Mouse (Mus musculus): ENCODE measurements around the gene Plch2. TPM values are rescaled to one million over a fixed set of nuclear protein-coding genes. Genes with fewer than 3 reads are reported as not detected.
A peak's percentile ranks its signal among the peaks of the same experiment; 100 is the strongest.

Gene Plch2
- polyA plus RNA-seq, 1 experiment from 2014 or later: 18.7 TPM

DNA sequence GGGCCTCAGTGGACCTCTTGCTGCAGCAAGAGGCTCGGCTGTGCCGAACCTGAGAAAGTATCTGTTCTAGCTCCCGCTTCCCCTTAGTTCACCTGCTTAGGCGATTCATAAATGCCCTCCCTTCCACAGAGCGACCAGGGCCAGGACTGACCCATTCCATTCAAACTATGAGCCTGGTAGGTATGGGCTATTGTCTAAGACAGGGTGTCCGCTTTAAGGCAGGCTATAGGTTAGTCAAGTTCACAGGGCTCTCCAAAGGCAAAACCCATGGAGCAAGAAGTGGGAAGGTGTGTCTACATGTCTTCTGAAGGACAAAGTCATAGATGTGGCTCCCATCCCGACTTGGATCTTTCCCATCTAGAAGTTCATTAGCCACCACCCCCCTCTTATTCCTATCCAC, 93.9 kb downstream of the Plch2 start:
- Histone ChIP-seq H3K36me3 (no peaks in the 10 kb centered on the region), H3K4me3 (replicated peaks) (peak overlapping the region; percentile 86), H3K4me2 (peak overlapping the region; percentile 89), H3K9me3 (replicated peaks) (no peaks in the 10 kb centered on the region), H3K27ac (replicated peaks) (peak overlapping the region; percentile 91), H3K27me3 (replicated peaks) (peaks cover 13% of the 10 kb centered on the region), H3K4me1 (peaks cover 83% of the 10 kb centered on the region), H3K9ac (replicated peaks) (peak overlapping the region; percentile 80; the same call in 1 of the 2 replicates)
- 35% methylated on average over 7 of the region's 7 CpGs for WGBS
- no peak for ATAC-seq (ENCODE audit: low FRiP score)

DNA sequence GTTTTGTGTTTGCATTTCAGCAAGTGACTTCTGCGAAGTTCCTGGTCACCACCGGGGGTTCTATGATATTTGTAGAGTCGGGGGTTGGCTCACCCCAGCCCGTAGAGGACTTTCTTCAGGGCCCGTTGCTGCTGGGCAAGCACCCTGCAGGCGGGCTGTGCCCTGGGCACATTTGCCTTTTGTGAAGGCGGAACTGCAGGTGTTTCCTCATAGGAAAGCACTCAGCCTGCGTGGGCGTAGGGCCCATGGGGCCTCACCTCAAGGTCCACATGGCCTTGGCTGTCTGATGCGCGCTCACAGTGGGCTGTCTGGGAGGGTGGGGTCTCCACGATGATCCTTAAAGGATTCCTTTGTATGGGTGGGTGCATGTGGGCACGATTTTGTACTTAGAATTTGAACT, 94.7 kb downstream of the Plch2 start:
- Histone ChIP-seq H3K27me3 (replicated peaks) (peaks cover 16% of the 10 kb centered on the region), H3K4me2 (peak overlapping the region; percentile 89), H3K9me3 (replicated peaks) (no peaks in the 10 kb centered on the region), H3K4me3 (replicated peaks) (peak overlapping the region; percentile 86), H3K9ac (replicated peaks) (peak overlapping the region; percentile 80), H3K4me1 (peaks cover 91% of the 10 kb centered on the region), H3K27ac (replicated peaks) (peak overlapping the region; percentile 91), H3K36me3 (no peaks in the 10 kb centered on the region)
- ATAC-seq (ENCODE audit: low FRiP score): no peak
- 4% methylated on average over 13 of the region's 13 CpGs for WGBS

DNA sequence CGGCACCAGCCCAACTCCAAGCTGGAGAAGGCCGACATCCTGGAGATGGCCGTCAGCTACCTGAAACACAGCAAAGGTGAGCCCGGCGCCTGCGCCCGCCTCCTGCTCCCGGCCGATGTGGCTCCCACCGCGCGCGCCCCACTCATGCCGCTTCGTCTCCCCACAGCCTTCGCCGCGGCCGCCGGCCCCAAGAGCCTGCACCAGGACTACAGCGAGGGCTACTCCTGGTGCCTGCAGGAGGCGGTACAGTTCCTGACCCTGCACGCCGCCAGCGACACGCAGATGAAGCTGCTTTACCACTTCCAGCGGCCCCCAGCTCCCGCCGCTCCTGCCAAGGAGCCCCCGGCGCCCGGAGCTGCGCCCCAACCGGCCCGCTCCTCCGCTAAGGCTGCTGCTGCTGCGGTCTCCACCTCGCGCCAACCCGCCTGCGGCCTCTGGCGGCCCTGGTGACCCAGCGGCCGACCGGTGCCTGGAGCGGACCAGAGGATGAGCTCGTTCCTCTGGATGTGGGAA, 95.3 kb downstream of the Plch2 start:
- H3K9ac ChIP-seq (replicated peaks): peak overlapping the region; percentile 80
- peaks cover 85% of the 10 kb centered on the region for H3K4me1 ChIP-seq
- H3K4me3 ChIP-seq (replicated peaks): peak overlapping the region; percentile 86
- H3K36me3 ChIP-seq: no peaks in the 10 kb centered on the region
- H3K27me3 ChIP-seq (replicated peaks): peaks cover 16% of the 10 kb centered on the region
- peak overlapping the region; percentile 91 for H3K27ac ChIP-seq (replicated peaks)
- no peak for ATAC-seq (ENCODE audit: low FRiP score)
- H3K4me2 ChIP-seq: peak overlapping the region; percentile 89
- H3K9me3 ChIP-seq (replicated peaks): no peaks in the 10 kb centered on the region
- WGBS: under 1% methylated on average over 47 of the region's 47 CpGs

DNA sequence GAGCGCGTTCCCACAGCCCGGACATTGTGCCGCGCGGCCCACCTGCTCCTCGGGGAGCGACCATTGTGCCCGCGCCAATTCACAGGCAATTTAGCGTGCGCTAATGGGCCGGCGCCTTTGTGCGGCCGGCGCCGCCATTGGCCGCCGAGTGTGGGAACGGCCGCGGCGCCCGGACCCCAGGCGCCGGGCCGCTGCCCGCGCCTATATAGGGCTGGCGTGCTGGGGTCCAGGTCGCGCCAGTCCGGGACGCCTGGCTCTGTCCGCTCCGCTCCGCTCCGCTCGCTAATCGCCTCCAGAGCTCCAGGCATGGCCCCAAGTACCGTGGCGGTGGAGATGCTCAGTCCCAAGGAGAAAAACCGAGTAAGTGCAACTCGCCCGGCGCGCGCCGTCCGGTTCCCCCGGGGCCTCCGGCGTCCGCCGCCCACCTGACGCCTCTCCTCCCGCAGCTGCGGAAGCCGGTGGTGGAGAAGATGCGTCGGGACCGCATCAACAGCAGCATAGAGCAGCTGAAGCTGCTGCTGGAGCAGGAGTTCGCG, 95.8 kb downstream of the Plch2 start, which contains the start of gene Hes5:
Hes5 (plus strand) TSS at position 234 of the 536 bp plus-strand sequence.
- Histone ChIP-seq H3K27ac (replicated peaks) (peak within 1 kb of the TSS; percentile 91), H3K4me1 (peaks cover 79% of the 10 kb centered on the region), H3K9me3 (replicated peaks) (no peaks in the 10 kb centered on the region)

DNA sequence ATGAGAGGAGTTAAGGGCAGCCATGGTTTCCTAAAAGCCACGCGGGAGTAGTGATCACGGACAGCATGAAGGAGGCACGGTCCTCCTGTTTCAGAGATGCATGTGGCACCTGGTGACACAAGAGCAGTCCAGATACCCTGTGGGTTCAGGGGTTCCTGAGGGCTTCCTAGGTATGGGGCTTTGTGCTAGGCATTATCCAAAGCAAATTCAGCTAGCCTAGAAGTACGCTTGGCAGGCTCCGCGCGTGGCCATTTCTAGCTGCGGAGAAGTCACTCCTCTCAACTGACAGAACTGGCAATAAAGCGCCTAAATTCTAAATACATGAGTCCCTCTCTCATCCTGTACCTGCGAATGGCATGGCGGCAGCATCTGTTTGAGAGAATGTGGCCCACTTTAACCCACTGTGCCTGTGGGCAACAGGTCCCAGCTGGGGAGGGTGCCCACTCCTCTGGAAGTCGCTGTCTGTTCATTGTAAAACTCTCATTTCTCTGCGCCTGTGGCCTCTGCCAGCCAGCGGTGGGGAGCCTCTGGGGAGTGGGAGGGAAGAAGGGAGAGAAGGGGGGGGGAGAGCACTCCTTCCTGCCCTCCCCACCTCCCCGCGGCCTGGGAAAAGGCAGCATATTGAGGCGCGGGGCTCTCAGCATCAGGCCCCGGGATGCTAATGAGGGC, 96.4 kb downstream of the Plch2 start:
- Histone ChIP-seq H3K4me1 (peaks cover 73% of the 10 kb centered on the region), H3K9ac (replicated peaks) (peak overlapping the region; percentile 80), H3K27ac (replicated peaks) (peak overlapping the region; percentile 91), H3K4me2 (peak overlapping the region; percentile 89), H3K27me3 (replicated peaks) (peaks cover 16% of the 10 kb centered on the region), H3K9me3 (replicated peaks) (no peaks in the 10 kb centered on the region), H3K36me3 (no peaks in the 10 kb centered on the region), H3K4me3 (replicated peaks) (peak overlapping the region; percentile 86)
- no peak; the same call in 1 of the 2 replicates for ATAC-seq (ENCODE audit: low FRiP score)
- WGBS: 7% methylated on average over 20 of the region's 20 CpGs

More for the DNA sequence above, 95.8 kb downstream of the Plch2 start, which contains the start of gene Hes5:
- H3K4me2 ChIP-seq: peak within 1 kb of the TSS; percentile 89
- H3K4me3 ChIP-seq (replicated peaks): peak within 1 kb of the TSS; percentile 86
- under 1% methylated on average over 62 of the region's 65 CpGs for WGBS
- peak within 1 kb of the TSS; percentile 80 for H3K9ac ChIP-seq (replicated peaks)
- H3K27me3 ChIP-seq (replicated peaks): peaks cover 16% of the 10 kb centered on the region
- no peaks in the 10 kb centered on the region for H3K36me3 ChIP-seq
- ATAC-seq (ENCODE audit: low FRiP score): peak; percentile 52

GRCm38 (mm10) chr4:154958621-154959020, 98.0 kb downstream of the Plch2 start:
- H3K4me1 ChIP-seq: peaks cover 67% of the 10 kb centered on the region

GRCm38 (mm10) chr4:154958171-154958570, 98.4 kb downstream of the Plch2 start:
- Histone ChIP-seq H3K4me1 (peaks cover 64% of the 10 kb centered on the region), H3K27me3 (replicated peaks) (peaks cover 16% of the 10 kb centered on the region), H3K27ac (replicated peaks) (peak overlapping the region; percentile 18; the same call in 1 of the 2 replicates)

More at GRCm38 (mm10) chr4:154958621-154959020, 98.0 kb downstream of the Plch2 start:
- WGBS: 10% methylated on average over 8 of the region's 8 CpGs
- H3K4me3 ChIP-seq (replicated peaks): no peak overlapping the region
- H3K9me3 ChIP-seq (replicated peaks): no peaks in the 10 kb centered on the region
- H3K36me3 ChIP-seq: no peaks in the 10 kb centered on the region
- H3K27me3 ChIP-seq (replicated peaks): peaks cover 16% of the 10 kb centered on the region
- no peak overlapping the region for H3K9ac ChIP-seq (replicated peaks)
- peak overlapping the region; percentile 18; the same call in 1 of the 2 replicates for H3K27ac ChIP-seq (replicated peaks)
- peak overlapping the region; percentile 42; the same call in 1 of the 2 replicates for H3K4me2 ChIP-seq
- ATAC-seq (ENCODE audit: low FRiP score): no peak

GRCm38 (mm10) chr4:154957289-154957993, 99.1 kb downstream of the Plch2 start:
- Histone ChIP-seq H3K9ac (replicated peaks) (no peak overlapping the region), H3K36me3 (no peaks in the 10 kb centered on the region)

More at GRCm38 (mm10) chr4:154958171-154958570, 98.4 kb downstream of the Plch2 start:
- 4% methylated on average over 15 of the region's 15 CpGs for WGBS
- H3K9ac ChIP-seq (replicated peaks): 0 out of 2 replicates have a peak overlapping the region, but pooled peaks have one; percentile 3
- peak overlapping the region; percentile 42 for H3K4me2 ChIP-seq
- H3K9me3 ChIP-seq (replicated peaks): no peaks in the 10 kb centered on the region
- H3K4me3 ChIP-seq (replicated peaks): no peak overlapping the region
- H3K36me3 ChIP-seq: no peaks in the 10 kb centered on the region
- peak; percentile 15; the same call in 1 of the 2 replicates for ATAC-seq (ENCODE audit: low FRiP score)

GRCm38 (mm10) chr4:154956604-154957003, 100.0 kb downstream of the Plch2 start:
- Histone ChIP-seq H3K4me2 (no peak overlapping the region), H3K27me3 (replicated peaks) (peaks cover 16% of the 10 kb centered on the region), H3K9me3 (replicated peaks) (no peaks in the 10 kb centered on the region), H3K27ac (replicated peaks) (no peak overlapping the region), H3K4me3 (replicated peaks) (no peak overlapping the region), H3K36me3 (no peaks in the 10 kb centered on the region), H3K9ac (replicated peaks) (no peak overlapping the region), H3K4me1 (peaks cover 55% of the 10 kb centered on the region)
- no peak for ATAC-seq (ENCODE audit: low FRiP score)
- WGBS: 25% methylated on average over 9 of the region's 9 CpGs

More at GRCm38 (mm10) chr4:154957289-154957993, 99.1 kb downstream of the Plch2 start:
- Histone ChIP-seq H3K4me1 (peaks cover 64% of the 10 kb centered on the region), H3K9me3 (replicated peaks) (no peaks in the 10 kb centered on the region), H3K27me3 (replicated peaks) (peaks cover 16% of the 10 kb centered on the region), H3K27ac (replicated peaks) (no peak overlapping the region), H3K4me2 (peak overlapping the region; percentile 42; the same call in 1 of the 2 replicates), H3K4me3 (replicated peaks) (no peak overlapping the region)
- ATAC-seq (ENCODE audit: low FRiP score): no peak
- WGBS: 27% methylated on average over 13 of the region's 13 CpGs

DNA sequence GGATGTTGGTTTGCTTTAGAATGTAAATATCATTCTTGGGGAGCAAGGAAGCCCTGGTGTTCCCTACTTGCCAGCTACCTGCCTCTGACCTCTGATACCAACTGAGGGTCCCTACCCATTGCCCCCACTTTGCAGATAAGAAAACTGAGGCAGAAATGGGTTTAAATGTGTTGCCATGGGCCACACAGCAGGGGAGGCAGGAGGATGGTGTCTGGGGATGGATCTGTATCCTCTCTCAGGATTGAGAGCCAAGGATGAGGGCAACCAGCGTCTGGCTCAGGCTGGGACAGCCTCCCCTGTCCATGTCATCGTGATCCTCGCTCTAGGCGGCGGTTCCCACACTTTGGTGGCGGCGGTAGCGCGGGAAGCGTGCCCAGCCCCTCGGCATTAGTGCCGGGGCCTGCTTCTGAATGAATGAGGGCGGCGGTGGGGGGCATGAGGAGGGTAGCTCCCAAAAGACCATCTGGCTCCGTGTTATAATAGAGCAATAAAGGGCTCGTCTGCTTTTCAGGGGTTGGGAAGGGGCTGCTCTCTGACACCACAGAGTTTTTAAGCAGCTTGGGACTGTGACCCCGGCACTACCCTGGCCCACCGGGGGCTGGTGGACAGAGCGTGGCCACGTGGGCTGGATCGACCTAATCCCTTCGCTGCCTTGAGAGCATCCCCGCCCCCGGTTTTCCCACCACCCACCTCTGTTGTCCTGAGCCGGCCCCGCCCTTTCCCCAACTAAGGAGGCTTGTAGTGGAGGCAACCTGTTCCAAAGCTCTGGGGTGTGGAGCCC, 103.9 kb downstream of the Plch2 start:
- Histone ChIP-seq H3K4me2 (peak overlapping the region; percentile 43), H3K4me3 (replicated peaks) (0 out of 2 replicates have a peak overlapping the region, but pooled peaks have one; percentile 8), H3K27ac (replicated peaks) (no peak overlapping the region), H3K4me1 (peaks cover 20% of the 10 kb centered on the region), H3K9me3 (replicated peaks) (no peaks in the 10 kb centered on the region), H3K9ac (replicated peaks) (no peak overlapping the region), H3K27me3 (replicated peaks) (peaks cover 2% of the 10 kb centered on the region; the same call in 1 of the 2 replicates), H3K36me3 (no peaks in the 10 kb centered on the region)
- under 1% methylated on average over 26 of the region's 26 CpGs for WGBS
- ATAC-seq (ENCODE audit: low FRiP score): peak; percentile 12; the same call in 1 of the 2 replicates
